Mouse (Mus musculus): ENCODE results near the gene Mtif3. TPM values are rescaled to one million over a fixed set of nuclear protein-coding genes. Genes with fewer than 3 reads are reported as not detected.

Mtif3 gene
- polyA plus RNA-seq, 1 experiment: 144 TPM

GRCm38 (mm10) chr5:146968695-146969393 lies 5.2 kb upstream of the Mtif3 start:
- Histone ChIP-seq H3K27ac (ENCODE audit: insufficient read depth, low read depth, low read length) (no peak overlapping the region), H3K4me3 (ENCODE audit: insufficient read depth, low read depth, low read length) (no peak overlapping the region), H3K4me1 (ENCODE audit: control insufficient read depth, insufficient read depth, low read length) (peaks cover 17% of the 10 kb centered on the region; the same call in 1 of the 2 replicates)
- TF ChIP-seq CTCF (IDR thresholded peaks at IDR 0.05; ENCODE audit: insufficient read depth, low read depth, low read length) (no peak), POLR2A (IDR thresholded peaks at IDR 0.05; ENCODE audit: insufficient read depth, low read depth, low read length) (no peak)
- 42% methylated on average over 13 of the region's 13 CpGs for WGBS

- H3K27ac ChIP-seq (ENCODE audit: insufficient read depth, low read depth, low read length): peak overlapping the region; percentile 19; the same call in 1 of the 2 replicates
- TF ChIP-seq CTCF (IDR thresholded peaks at IDR 0.05; ENCODE audit: insufficient read depth, low read depth, low read length) (no peak), POLR2A (IDR thresholded peaks at IDR 0.05; ENCODE audit: insufficient read depth, low read depth, low read length) (no peak)
- peaks cover 9% of the 10 kb centered on the region for H3K4me1 ChIP-seq (ENCODE audit: control insufficient read depth, insufficient read depth, low read length)
- 47% methylated on average over 8 of the region's 8 CpGs for WGBS
- H3K4me3 ChIP-seq (ENCODE audit: insufficient read depth, low read depth, low read length): no peak overlapping the region
Observed at GRCm38 (mm10) chr5:146963937-146964278, 308 bp upstream of the Mtif3 start.

- H3K4me1 ChIP-seq (ENCODE audit: control insufficient read depth, insufficient read depth, low read length): peaks cover 10% of the 10 kb centered on the region
- no peak for TF ChIP-seq CTCF (IDR thresholded peaks at IDR 0.05; ENCODE audit: insufficient read depth, low read depth, low read length)
- H3K27ac ChIP-seq (ENCODE audit: insufficient read depth, low read depth, low read length): no peak overlapping the region
- H3K4me3 ChIP-seq (ENCODE audit: insufficient read depth, low read depth, low read length): no peak overlapping the region
- WGBS: 81% methylated on average over 18 of the region's 18 CpGs
Observed at GRCm38 (mm10) chr5:146956678-146957077, 6.9 kb downstream of the Mtif3 start.

GRCm38 (mm10) chr5:146955651-146956050 lies 7.9 kb downstream of the Mtif3 start:
- no peak for TF ChIP-seq POLR2A (IDR thresholded peaks at IDR 0.05; ENCODE audit: insufficient read depth, low read depth, low read length)
- no peak for TF ChIP-seq CTCF (IDR thresholded peaks at IDR 0.05; ENCODE audit: insufficient read depth, low read depth, low read length)
- no peak overlapping the region for H3K27ac ChIP-seq (ENCODE audit: insufficient read depth, low read depth, low read length)
- peaks cover 8% of the 10 kb centered on the region for H3K4me1 ChIP-seq (ENCODE audit: control insufficient read depth, insufficient read depth, low read length)
- WGBS: 94% methylated on average over 5 of the region's 5 CpGs
- no peak overlapping the region for H3K4me3 ChIP-seq (ENCODE audit: insufficient read depth, low read depth, low read length)

- H3K27ac ChIP-seq (ENCODE audit: insufficient read depth, low read depth, low read length): no peak overlapping the region
- peaks cover 14% of the 10 kb centered on the region for H3K4me1 ChIP-seq (ENCODE audit: control insufficient read depth, insufficient read depth, low read length)
- no peak for TF ChIP-seq POLR2A (IDR thresholded peaks at IDR 0.05; ENCODE audit: insufficient read depth, low read depth, low read length)
- no peak for TF ChIP-seq CTCF (IDR thresholded peaks at IDR 0.05; ENCODE audit: insufficient read depth, low read depth, low read length)
- no peak overlapping the region for H3K4me3 ChIP-seq (ENCODE audit: insufficient read depth, low read depth, low read length)
- WGBS: 93% methylated on average over 7 of the region's 7 CpGs
Observed at GRCm38 (mm10) chr5:146954576-146954975, 9.0 kb downstream of the Mtif3 start.

- TF ChIP-seq POLR2A (IDR thresholded peaks at IDR 0.05; ENCODE audit: insufficient read depth, low read depth, low read length) (peak; percentile 96), CTCF (IDR thresholded peaks at IDR 0.05; ENCODE audit: insufficient read depth, low read depth, low read length) (no peak)
- H3K4me1 ChIP-seq (ENCODE audit: control insufficient read depth, insufficient read depth, low read length): peaks cover 9% of the 10 kb centered on the region
- H3K27ac ChIP-seq (ENCODE audit: insufficient read depth, low read depth, low read length): peak within 1 kb of the TSS; percentile 92
- under 1% methylated on average over 62 of the region's 62 CpGs for WGBS
- peak within 1 kb of the TSS; percentile 54 for H3K4me3 ChIP-seq (ENCODE audit: insufficient read depth, low read depth, low read length)
Observed at GRCm38 (mm10) chr5:146948508-146949088, 15.0 kb downstream of the Mtif3 start, which contains the start of gene Gtf3a. TSS of gene Gtf3a (plus strand) at chr5:146948657.

GRCm38 (mm10) chr5:146948041-146948507 lies 15.5 kb downstream of the Mtif3 start:
- Histone ChIP-seq H3K4me1 (ENCODE audit: control insufficient read depth, insufficient read depth, low read length) (peaks cover 9% of the 10 kb centered on the region), H3K4me3 (ENCODE audit: insufficient read depth, low read depth, low read length) (peak overlapping the region; percentile 54), H3K27ac (ENCODE audit: insufficient read depth, low read depth, low read length) (peak overlapping the region; percentile 92)
- TF ChIP-seq POLR2A (IDR thresholded peaks at IDR 0.05; ENCODE audit: insufficient read depth, low read depth, low read length): no peak
- 8% methylated on average over 10 of the region's 10 CpGs for WGBS

- WGBS: 87% methylated on average over 6 of the region's 6 CpGs
- Histone ChIP-seq H3K27ac (ENCODE audit: insufficient read depth, low read depth, low read length) (no peak overlapping the region), H3K4me1 (ENCODE audit: control insufficient read depth, insufficient read depth, low read length) (peaks cover 9% of the 10 kb centered on the region), H3K4me3 (ENCODE audit: insufficient read depth, low read depth, low read length) (no peak overlapping the region)
- TF ChIP-seq CTCF (IDR thresholded peaks at IDR 0.05; ENCODE audit: insufficient read depth, low read depth, low read length) (no peak), POLR2A (IDR thresholded peaks at IDR 0.05; ENCODE audit: insufficient read depth, low read depth, low read length) (no peak)
Observed at GRCm38 (mm10) chr5:146947497-146947896, 16.1 kb downstream of the Mtif3 start.

- H3K4me1 ChIP-seq (ENCODE audit: control insufficient read depth, insufficient read depth, low read length): peaks cover 9% of the 10 kb centered on the region
- TF ChIP-seq POLR2A (IDR thresholded peaks at IDR 0.05; ENCODE audit: insufficient read depth, low read depth, low read length) (no peak), CTCF (IDR thresholded peaks at IDR 0.05; ENCODE audit: insufficient read depth, low read depth, low read length) (no peak)
- no peak overlapping the region for H3K27ac ChIP-seq (ENCODE audit: insufficient read depth, low read depth, low read length)
- 87% methylated on average over 9 of the region's 9 CpGs for WGBS
- no peak overlapping the region for H3K4me3 ChIP-seq (ENCODE audit: insufficient read depth, low read depth, low read length)
Observed at GRCm38 (mm10) chr5:146946682-146947081, 16.9 kb downstream of the Mtif3 start.
